Mouse (Mus musculus): ENCODE results near the gene Dglucy.

DNA sequence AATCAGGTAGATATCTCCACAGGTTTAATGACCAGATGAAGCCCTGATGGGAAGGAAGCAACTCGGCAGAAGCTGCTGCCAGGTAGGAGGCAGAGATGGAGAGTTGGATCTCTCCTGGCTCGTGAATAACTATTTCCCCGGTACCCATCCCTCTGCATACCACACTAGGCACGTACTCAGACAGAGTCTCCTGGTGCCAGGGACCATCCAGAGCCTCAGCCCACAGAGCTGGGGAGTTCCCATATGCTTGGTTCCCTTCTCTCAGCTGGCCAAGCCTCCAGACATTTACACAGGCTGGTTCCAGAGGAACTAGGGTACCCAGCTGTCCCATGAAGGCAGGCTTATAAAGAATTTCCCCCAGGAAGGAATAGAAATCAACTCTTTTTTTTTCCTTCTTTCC, 108.0 kb downstream of the Dglucy start:
- TF ChIP-seq CTCF (IDR thresholded peaks at IDR 0.05; ENCODE audit: borderline replicate concordance, insufficient read depth, low read depth, low read length) = no peak
- TF ChIP-seq POLR2A (IDR thresholded peaks at IDR 0.05; ENCODE audit: borderline replicate concordance, insufficient read depth, low read length) = no peak

Measured in cerebellum, adult 2 months (tissue).